Mouse (Mus musculus) liver, postnatal 0 days (tissue): ENCODE measurements around the gene Bap1. TPM values are rescaled to one million over a fixed set of nuclear protein-coding genes. Genes with fewer than 3 reads are reported as not detected.

ENCODE experiments used
- ATAC-seq: fragments of 200-750 bp; cut with Nextera tagmentation; 2 replicates; pipeline ENCODE4 v1.8.0; 2017; ENCODE audit warnings: mild to moderate bottlenecking, moderate library complexity
- DNase-seq: peaks from one replicate; pipeline ENCODE4 v3.0.0-alpha.2; 2016
- H3K27ac ChIP-seq: fragments of 300-500 bp; sonication (generic); 2 replicates; pipeline ENCODE4 v1.5.1; 2014; ENCODE audit warnings: antibody characterized with exemption, moderate library complexity, mild to moderate bottlenecking, low read depth
- H3K27me3 ChIP-seq: fragments of 300-500 bp; sonication (generic); 2 replicates; pipeline ENCODE4 v1.6.1; 2014; ENCODE audit warnings: low read length, control low read depth, mixed read lengths; ENCODE audit not compliant: insufficient read depth
- H3K36me3 ChIP-seq: fragments of 300-500 bp; sonication (generic); replicated peaks from 2 replicates; pipeline ENCODE4 v1.6.1; 2014; ENCODE audit warnings: mild to moderate bottlenecking, control low read depth, low read length, moderate library complexity, mixed read lengths; ENCODE audit not compliant: insufficient read depth
- H3K4me1 ChIP-seq: fragments of 300-500 bp; sonication (generic); 2 replicates; pipeline ENCODE4 v1.6.1; 2014; ENCODE audit warnings: antibody characterized with exemption, mild to moderate bottlenecking, control low read depth; ENCODE audit not compliant: insufficient read depth
- H3K4me2 ChIP-seq: fragments of 300-500 bp; sonication (generic); 2 replicates; pipeline ENCODE4 v1.6.1; 2014; ENCODE audit warnings: low read depth, mild to moderate bottlenecking, low read length, moderate library complexity, mixed read lengths
- H3K4me3 ChIP-seq: fragments of 300-500 bp; sonication (generic); 2 replicates; pipeline ENCODE4 v1.5.1; 2014; ENCODE audit warnings: low read depth, low read length
- H3K9ac ChIP-seq: fragments of 300-500 bp; sonication (generic); replicated peaks from 2 replicates; pipeline ENCODE4 v1.6.1; 2014; ENCODE audit warnings: mild to moderate bottlenecking, moderate library complexity
- H3K9me3 ChIP-seq: fragments of 300-500 bp; sonication (generic); 2 replicates; pipeline ENCODE4 v1.6.1; 2016; ENCODE audit warnings: mild to moderate bottlenecking, control low read depth, low read length, mixed read lengths
- CTCF ChIP-seq: sonication (generic); IDR thresholded peaks from 2 replicates; pipeline ENCODE4 v1.5.1; 2016; ENCODE audit warnings: antibody characterized with exemption, low read depth
- EP300 ChIP-seq: IDR thresholded peaks from 2 replicates; pipeline ENCODE4 v1.6.1; 2016; ENCODE audit warnings: antibody characterized with exemption, low read depth, mild to moderate bottlenecking
- WGBS: fragments of 180-500 bp; shearing (Covaris S2); extraction: QIAGEN DNeasy Blood & Tissue Kit; methylation state at CpG from one replicate; pipeline ENCODE4 v1.1.7; 2014; ENCODE audit not compliant: insufficient replicate concordance; 5-methylcytosine and 5-hydroxymethylcytosine counted together
- polyA plus RNA-seq: library from polyadenylated mRNA; unstranded; fragments of >200 nt; fragmentation: Nextera tagmentation; extraction: Ambion mirVana; gene quantifications from 2 replicates; pipeline ENCODE4 v1.2.1, GENCODE M21; 2015

Bap1 gene
- polyA plus RNA-seq, 1 experiment from 2014 or later, result 19.8 TPM

- H3K27me3 ChIP-seq, result 0 out of 2 replicates have a peak, but pooled peaks cover 3% of the 10 kb centered on the region
- no peaks in the 10 kb centered on the region for H3K36me3 ChIP-seq
- H3K4me2 ChIP-seq, result no peak overlapping the region
- 74% methylated on average over 6 of the region's 6 CpGs for WGBS
- H3K9me3 ChIP-seq, result no peaks in the 10 kb centered on the region
- peaks cover 4% of the 10 kb centered on the region for H3K4me1 ChIP-seq
- TF ChIP-seq EP300, result no peak
- no peak for TF ChIP-seq CTCF
- ATAC-seq, result no peak
- H3K4me3 ChIP-seq, result no peak overlapping the region
- H3K9ac ChIP-seq, result no peak overlapping the region
- no peak for DNase-seq
- H3K27ac ChIP-seq, result no peak overlapping the region
Measured at GRCm38 (mm10) chr14:31271121-31271520, 19.9 kb downstream of the Bap1 start.

- Histone ChIP-seq H3K4me3 (no peak overlapping the region), H3K4me2 (no peak overlapping the region), H3K9me3 (no peaks in the 10 kb centered on the region), H3K9ac (no peak overlapping the region), H3K4me1 (peaks cover 4% of the 10 kb centered on the region), H3K36me3 (no peaks in the 10 kb centered on the region), H3K27me3 (0 out of 2 replicates have a peak, but pooled peaks cover 3% of the 10 kb centered on the region), H3K27ac (no peak overlapping the region)
- TF ChIP-seq CTCF, result peak; percentile 93
- no peak for TF ChIP-seq EP300
- 24% methylated on average over 7 of the region's 7 CpGs for WGBS
- DNase-seq (peak; percentile 86), ATAC-seq (peak; percentile 57; the same call in 1 of the 2 replicates)
Measured at GRCm38 (mm10) chr14:31272164-31272563, 20.9 kb downstream of the Bap1 start.

GRCm38 (mm10) chr14:31285728-31286127 lies 34.5 kb downstream of the Bap1 start:
- TF ChIP-seq EP300 (no peak), CTCF (no peak)
- Histone ChIP-seq H3K36me3 (no peaks in the 10 kb centered on the region), H3K4me1 (no peaks in the 10 kb centered on the region), H3K9ac (no peak overlapping the region), H3K27me3 (no peaks in the 10 kb centered on the region), H3K27ac (no peak overlapping the region), H3K9me3 (no peaks in the 10 kb centered on the region), H3K4me3 (no peak overlapping the region), H3K4me2 (no peak overlapping the region)
- DNase-seq (no peak), ATAC-seq (no peak)
- WGBS, result 77% methylated on average over 8 of the region's 8 CpGs

Other genes with a start within 250 kb of the Bap1 start
- gene Spcs1, start 249.8 kb upstream of the Bap1 start, polyA plus RNA-seq, result 346 and 365 TPM in 2 replicates
- 31.0 and 33.2 TPM in 2 replicates for gene Pbrm1, start 232.3 kb upstream of the Bap1 start, polyA plus RNA-seq
- 67.4 and 71.9 TPM in 2 replicates for gene Gnl3, start 232.3 kb upstream of the Bap1 start, polyA plus RNA-seq
- gene Smim4, start 122.5 kb upstream of the Bap1 start, polyA plus RNA-seq, result 76.1 and 79.2 TPM in 2 replicates
- 45.3 and 48.5 TPM in 2 replicates for gene Nt5dc2, start 120.4 kb upstream of the Bap1 start, polyA plus RNA-seq
- 34.7 and 42.5 TPM in 2 replicates for gene Stab1, start 82.8 kb upstream of the Bap1 start, polyA plus RNA-seq
- 3.9 and 8.4 TPM in 2 replicates for gene Tnnc1, start 43.1 kb upstream of the Bap1 start, polyA plus RNA-seq
- 51.1 and 65.0 TPM in 2 replicates for gene Nisch, start 34.5 kb upstream of the Bap1 start, polyA plus RNA-seq
- gene Sema3g, start 33.6 kb upstream of the Bap1 start, polyA plus RNA-seq, result 0.04 and 0.06 TPM in 2 replicates
- 7.3 and 8.3 TPM in 2 replicates for gene Phf7, start 133 bp upstream of the Bap1 start, polyA plus RNA-seq
- 0.05 and 0.06 TPM in 2 replicates for gene Dnah1, start 72.4 kb downstream of the Bap1 start, polyA plus RNA-seq
- 10.3 and 12.4 TPM in 2 replicates for gene Capn7, start 85.2 kb downstream of the Bap1 start, polyA plus RNA-seq
- 29.7 and 31.8 TPM in 2 replicates for gene Sh3bp5, start 184.6 kb downstream of the Bap1 start, polyA plus RNA-seq
- gene Eaf1, start 242.9 kb downstream of the Bap1 start, polyA plus RNA-seq, result 9.6 and 11.4 TPM in 2 replicates
- gene Mettl6, start 243.6 kb downstream of the Bap1 start, polyA plus RNA-seq, result 23.6 and 26.1 TPM in 2 replicates